Mouse (Mus musculus) liver, adult 2 months (tissue): ENCODE results near the gene Fsip1. TPM values are rescaled to one million over a fixed set of nuclear protein-coding genes. Genes with fewer than 3 reads are reported as not detected.

Source experiments
- DNase-seq: peaks from one replicate; pipeline ENCODE4 v3.0.0-alpha.2; 2011; ENCODE audit warnings: low read depth, low spot score; ENCODE audit errors: extremely low read depth
- H3K27ac ChIP-seq: fragments of 200-500 bp; replicated peaks from 2 replicates; pipeline ENCODE4 v1.5.1; 2012; ENCODE audit warnings: low read depth, mild to moderate bottlenecking, control low read depth, inconsistent platforms, low read length; ENCODE audit not compliant: insufficient read depth
- H3K27me3 ChIP-seq: fragments of 200-500 bp; 2 replicates; pipeline ENCODE4 v1.6.1; 2012; ENCODE audit warnings: mild to moderate bottlenecking, moderate library complexity, low read length, inconsistent platforms; ENCODE audit not compliant: control insufficient read depth, insufficient read depth
- H3K36me3 ChIP-seq: fragments of 200-500 bp; 2 replicates; pipeline ENCODE4 v1.6.1; 2012; ENCODE audit warnings: low read length, inconsistent platforms; ENCODE audit not compliant: control insufficient read depth, insufficient read depth
- H3K4me1 ChIP-seq: fragments of 200-500 bp; 2 replicates; pipeline ENCODE4 v1.6.1; 2011; ENCODE audit warnings: low read length; ENCODE audit not compliant: control insufficient read depth, insufficient read depth
- H3K4me3 ChIP-seq: fragments of 200-500 bp; 2 replicates; pipeline ENCODE4 v1.5.1; 2011; ENCODE audit warnings: low read depth, mild to moderate bottlenecking, control low read depth, low read length, moderate library complexity; ENCODE audit not compliant: insufficient read depth
- H3K79me2 ChIP-seq: fragments of 200-500 bp; 2 replicates; pipeline ENCODE4 v1.6.1; 2012; ENCODE audit warnings: inconsistent platforms, mild to moderate bottlenecking, low read length, moderate library complexity; ENCODE audit not compliant: control insufficient read depth, insufficient read depth
- H3K9ac ChIP-seq: fragments of 200-500 bp; 2 replicates; pipeline ENCODE4 v1.6.1; 2012; ENCODE audit warnings: low read depth, mild to moderate bottlenecking, control low read depth, inconsistent platforms, low read length
- CTCF ChIP-seq: fragments of 200-500 bp; IDR thresholded peaks from 2 replicates; pipeline ENCODE4 v1.5.1; 2011; ENCODE audit warnings: low read depth, low read length, control low read depth
- POLR2A ChIP-seq: fragments of 200-500 bp; IDR thresholded peaks from 2 replicates; pipeline ENCODE4 v1.6.1; 2011; ENCODE audit warnings: low read length, control low read depth; ENCODE audit not compliant: insufficient read depth; ENCODE audit errors: extremely low read depth
- WGBS: fragments of 180-500 bp; shearing (Covaris S2); methylation state at CpG from one replicate; pipeline ENCODE4 v1.1.7; 2018; 5-methylcytosine and 5-hydroxymethylcytosine counted together
- polyA plus RNA-seq: library from polyadenylated mRNA; depleted of rRNA; stranded (reverse); fragments of >200 nt; gene quantifications from 2 replicates; pipeline ENCODE4 v1.2.3, GENCODE M21; 2012
- total RNA-seq: library from RNA; depleted of rRNA; stranded (reverse); fragments of >200 nt; gene quantifications from 2 replicates; pipeline ENCODE4 v1.2.3, GENCODE M21; 2014

The Fsip1 gene
- total and polyA plus RNA-seq, 2 experiments, result 0.05 to 0.09 TPM

DNA sequence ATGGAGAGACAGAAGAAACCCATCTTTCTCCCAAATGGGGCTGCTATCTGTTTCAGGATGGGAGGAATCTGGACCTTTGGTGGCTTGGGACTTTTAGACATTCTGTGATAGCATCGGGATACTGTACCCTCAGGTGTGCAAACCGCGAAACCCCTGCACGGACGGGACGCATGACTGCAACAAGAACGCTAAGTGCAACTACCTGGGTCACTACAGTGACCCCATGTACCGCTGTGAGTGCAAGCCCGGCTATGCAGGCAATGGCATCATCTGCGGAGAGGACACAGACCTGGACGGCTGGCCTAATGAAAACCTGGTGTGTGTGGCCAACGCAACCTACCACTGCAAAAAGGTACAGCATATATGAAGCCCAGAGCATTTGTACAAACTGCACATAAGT, 137.1 kb downstream of the Fsip1 start:
- Histone ChIP-seq H3K27me3 (no peaks in the 10 kb centered on the region), H3K79me2 (no peaks in the 10 kb centered on the region), H3K36me3 (no peaks in the 10 kb centered on the region), H3K4me3 (no peak overlapping the region), H3K4me1 (no peaks in the 10 kb centered on the region), H3K9ac (no peak overlapping the region), H3K27ac (no peak overlapping the region)
- WGBS, result 95% methylated on average over 12 of the region's 12 CpGs
- DNase-seq, result no peak
- TF ChIP-seq POLR2A (no peak), CTCF (no peak)

DNA sequence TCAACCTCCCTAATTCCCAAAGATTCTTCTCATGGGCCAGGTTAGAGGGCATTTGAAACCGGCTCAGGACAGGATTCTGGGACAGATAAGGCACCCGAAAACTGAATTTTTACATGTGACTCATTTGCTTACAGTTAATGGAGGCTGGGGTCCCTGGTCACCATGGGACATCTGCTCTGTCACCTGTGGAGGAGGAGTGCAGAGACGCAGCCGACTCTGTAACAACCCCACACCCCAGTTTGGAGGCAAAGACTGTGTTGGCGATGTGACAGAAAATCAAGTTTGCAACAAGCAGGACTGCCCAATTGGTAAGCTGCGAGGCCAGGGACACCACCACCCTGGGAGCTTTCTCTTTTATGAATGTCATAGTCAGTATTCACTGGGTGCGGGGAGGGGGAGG, 138.3 kb downstream of the Fsip1 start:
- H3K27ac ChIP-seq, result no peak overlapping the region
- no peaks in the 10 kb centered on the region for H3K36me3 ChIP-seq
- no peak overlapping the region for H3K9ac ChIP-seq
- H3K4me3 ChIP-seq, result no peak overlapping the region
- H3K79me2 ChIP-seq, result no peaks in the 10 kb centered on the region
- no peaks in the 10 kb centered on the region for H3K4me1 ChIP-seq
- 94% methylated on average over 7 of the region's 7 CpGs for WGBS
- no peak for DNase-seq
- TF ChIP-seq CTCF, result no peak
- TF ChIP-seq POLR2A, result no peak
- no peaks in the 10 kb centered on the region for H3K27me3 ChIP-seq

DNA sequence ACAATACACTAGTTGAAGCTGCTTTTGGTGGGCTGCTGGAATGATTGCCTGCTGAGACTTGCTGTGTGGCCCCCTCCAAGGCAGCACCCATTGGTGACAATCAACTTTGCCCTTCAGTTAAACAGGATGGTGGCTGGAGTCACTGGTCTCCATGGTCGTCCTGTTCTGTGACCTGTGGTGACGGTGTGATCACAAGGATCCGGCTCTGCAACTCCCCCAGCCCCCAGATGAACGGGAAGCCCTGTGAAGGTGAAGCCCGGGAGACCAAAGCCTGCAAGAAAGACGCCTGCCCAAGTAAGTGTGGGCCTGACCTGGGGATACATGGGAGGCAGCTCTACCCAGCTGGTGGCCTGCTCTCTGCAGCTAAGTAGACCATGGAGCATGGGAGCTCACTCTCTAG, 138.7 kb downstream of the Fsip1 start:
- Histone ChIP-seq H3K9ac (no peak overlapping the region), H3K4me3 (no peak overlapping the region), H3K27me3 (no peaks in the 10 kb centered on the region), H3K27ac (no peak overlapping the region), H3K79me2 (no peaks in the 10 kb centered on the region), H3K36me3 (no peaks in the 10 kb centered on the region), H3K4me1 (no peaks in the 10 kb centered on the region)
- DNase-seq, result no peak
- 82% methylated on average over 6 of the region's 6 CpGs for WGBS
- TF ChIP-seq POLR2A, result no peak

DNA sequence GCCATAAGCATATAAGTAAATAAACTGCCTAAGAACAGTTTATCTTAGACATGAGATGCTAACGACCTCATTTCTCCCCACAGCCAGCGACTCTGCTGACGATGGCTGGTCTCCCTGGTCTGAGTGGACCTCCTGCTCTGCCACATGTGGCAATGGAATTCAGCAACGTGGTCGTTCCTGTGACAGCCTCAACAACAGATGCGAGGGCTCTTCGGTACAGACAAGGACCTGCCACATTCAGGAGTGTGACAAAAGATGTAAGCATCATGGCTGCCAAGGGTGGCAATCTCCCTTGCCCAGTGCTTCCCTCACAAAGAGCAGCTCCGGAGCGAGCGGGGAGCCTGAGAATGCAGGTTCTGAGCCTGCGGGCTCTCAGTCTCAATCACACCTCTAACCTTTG, 139.4 kb downstream of the Fsip1 start:
- DNase-seq, result no peak
- H3K27me3 ChIP-seq, result no peaks in the 10 kb centered on the region

GRCm38 (mm10) chr2:118116754-118117290, 139.9 kb downstream of the Fsip1 start:
- H3K27ac ChIP-seq, result no peak overlapping the region
- H3K27me3 ChIP-seq, result no peaks in the 10 kb centered on the region
- H3K4me1 ChIP-seq, result no peaks in the 10 kb centered on the region
- H3K79me2 ChIP-seq, result no peaks in the 10 kb centered on the region
- H3K36me3 ChIP-seq, result no peaks in the 10 kb centered on the region
- DNase-seq, result no peak
- no peak for TF ChIP-seq CTCF
- no peak for TF ChIP-seq POLR2A
- WGBS, result 71% methylated on average over 3 of the region's 3 CpGs
- no peak overlapping the region for H3K4me3 ChIP-seq
- H3K9ac ChIP-seq, result no peak overlapping the region

More for the DNA sequence above, 139.4 kb downstream of the Fsip1 start:
- Histone ChIP-seq H3K4me3 (no peak overlapping the region), H3K79me2 (no peaks in the 10 kb centered on the region), H3K9ac (no peak overlapping the region), H3K27ac (no peak overlapping the region), H3K4me1 (no peaks in the 10 kb centered on the region), H3K36me3 (no peaks in the 10 kb centered on the region)
- TF ChIP-seq POLR2A, result no peak
- TF ChIP-seq CTCF, result no peak
- WGBS, result 79% methylated on average over 11 of the region's 11 CpGs

DNA sequence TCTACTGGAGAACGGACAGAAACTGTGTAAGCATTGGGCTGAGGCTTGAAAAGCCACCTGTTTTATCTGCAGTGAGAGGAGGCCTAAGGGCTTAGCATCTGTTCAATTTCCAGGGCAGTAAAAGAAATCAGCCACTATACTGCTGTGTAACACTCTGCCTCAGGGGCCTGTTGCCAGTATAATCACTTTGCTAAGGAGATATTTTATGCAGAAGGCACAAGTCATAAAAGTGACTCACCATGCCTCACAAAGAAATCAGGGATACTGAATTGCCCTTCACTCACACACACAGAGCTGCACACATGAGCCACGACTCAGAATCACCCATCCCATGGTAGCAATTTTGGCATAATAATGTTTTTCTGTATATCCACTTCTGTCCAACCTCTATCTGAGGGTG, 140.6 kb downstream of the Fsip1 start:
- H3K27ac ChIP-seq, result no peak overlapping the region
- H3K4me3 ChIP-seq, result no peak overlapping the region
- peaks cover under 1% of the 10 kb centered on the region; the same call in 1 of the 2 replicates for H3K4me1 ChIP-seq
- no peaks in the 10 kb centered on the region for H3K36me3 ChIP-seq
- DNase-seq, result no peak
- H3K9ac ChIP-seq, result no peak overlapping the region
- TF ChIP-seq POLR2A (no peak), CTCF (no peak)
- WGBS, result 76% methylated on average over 2 of the region's 2 CpGs
- no peaks in the 10 kb centered on the region for H3K27me3 ChIP-seq
- no peaks in the 10 kb centered on the region for H3K79me2 ChIP-seq
